Mouse (Mus musculus): ENCODE data around the gene Amigo2. TPM values are rescaled to one million over a fixed set of nuclear protein-coding genes. Genes with fewer than 3 reads are reported as not detected.

The Amigo2 gene
- polyA plus RNA-seq, 1 experiment from 2014 or later, result 2.9 TPM

- DNase-seq (no peak), ATAC-seq (no peak)
- TF ChIP-seq EP300 (IDR thresholded peaks at IDR 0.05; ENCODE audit: low read depth), result no peak
- Histone ChIP-seq H3K4me3 (ENCODE audit: low read depth, low read length) (no peak overlapping the region), H3K4me2 (ENCODE audit: low read depth, low read length) (no peak overlapping the region), H3K9me3 (ENCODE audit: low read length) (no peaks in the 10 kb centered on the region), H3K4me1 (ENCODE audit: insufficient read depth) (no peaks in the 10 kb centered on the region), H3K9ac (replicated peaks) (no peak overlapping the region), H3K27ac (ENCODE audit: low read depth) (no peak overlapping the region), H3K27me3 (ENCODE audit: insufficient read depth, low read length) (no peaks in the 10 kb centered on the region), H3K36me3 (replicated peaks; ENCODE audit: insufficient read depth, low read length) (no peaks in the 10 kb centered on the region)
- WGBS (ENCODE audit: insufficient replicate concordance), result 64% methylated on average over 8 of the region's 8 CpGs
Measured at GRCm38 (mm10) chr15:97252493-97253034, 5.5 kb upstream of the Amigo2 start.

GRCm38 (mm10) chr15:97249322-97249721 lies 2.2 kb upstream of the Amigo2 start:
- TF ChIP-seq EP300 (IDR thresholded peaks at IDR 0.05; ENCODE audit: low read depth) (no peak), CTCF (IDR thresholded peaks at IDR 0.05; ENCODE audit: low read depth) (no peak)
- Histone ChIP-seq H3K9me3 (ENCODE audit: low read length) (no peaks in the 10 kb centered on the region), H3K4me3 (ENCODE audit: low read depth, low read length) (no peak overlapping the region), H3K9ac (replicated peaks) (no peak overlapping the region), H3K4me1 (ENCODE audit: insufficient read depth) (peaks cover 3% of the 10 kb centered on the region; the same call in 1 of the 2 replicates), H3K27ac (ENCODE audit: low read depth) (no peak overlapping the region), H3K27me3 (ENCODE audit: insufficient read depth, low read length) (peaks cover 20% of the 10 kb centered on the region), H3K36me3 (replicated peaks; ENCODE audit: insufficient read depth, low read length) (no peaks in the 10 kb centered on the region), H3K4me2 (ENCODE audit: low read depth, low read length) (no peak overlapping the region)
- 85% methylated on average over 10 of the region's 10 CpGs for WGBS (ENCODE audit: insufficient replicate concordance)
- no peak for ATAC-seq
- no peak for DNase-seq

DNA sequence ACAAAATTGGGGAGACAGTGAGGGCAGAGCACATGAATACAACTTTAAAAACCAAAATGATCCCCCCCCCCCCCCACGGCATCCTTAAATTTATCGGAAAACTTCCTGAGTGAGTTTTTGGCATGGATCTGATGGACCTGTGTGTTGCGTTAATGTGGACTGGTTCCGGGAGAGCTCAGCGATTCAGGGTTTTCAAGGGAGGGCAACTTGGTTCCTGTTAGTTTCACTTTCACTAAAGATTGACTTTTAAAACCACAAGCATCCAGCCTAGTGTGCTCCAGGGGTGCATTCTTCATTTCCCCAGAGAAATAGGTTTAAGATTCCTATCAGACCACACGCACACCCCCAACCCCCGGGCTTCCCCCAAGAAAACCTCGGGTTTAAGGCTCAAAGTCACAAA lies 1.2 kb upstream of the Amigo2 start:
- peak overlapping the region; percentile 97 for H3K27ac ChIP-seq (ENCODE audit: low read depth)
- no peaks in the 10 kb centered on the region for H3K36me3 ChIP-seq (replicated peaks; ENCODE audit: insufficient read depth, low read length)
- TF ChIP-seq EP300 (IDR thresholded peaks at IDR 0.05; ENCODE audit: low read depth) (no peak), CTCF (IDR thresholded peaks at IDR 0.05; ENCODE audit: low read depth) (no peak)
- H3K4me1 ChIP-seq (ENCODE audit: insufficient read depth), result peaks cover 3% of the 10 kb centered on the region; the same call in 1 of the 2 replicates
- peak overlapping the region; percentile 98 for H3K4me2 ChIP-seq (ENCODE audit: low read depth, low read length)
- ATAC-seq, result peak; percentile 27; the same call in 1 of the 2 replicates
- 9% methylated on average over 8 of the region's 8 CpGs for WGBS (ENCODE audit: insufficient replicate concordance)
- H3K4me3 ChIP-seq (ENCODE audit: low read depth, low read length), result peak overlapping the region; percentile 80
- DNase-seq, result peak; percentile 36
- peak overlapping the region; percentile 91 for H3K9ac ChIP-seq (replicated peaks)
- peaks cover 26% of the 10 kb centered on the region for H3K27me3 ChIP-seq (ENCODE audit: insufficient read depth, low read length)
- H3K9me3 ChIP-seq (ENCODE audit: low read length), result no peaks in the 10 kb centered on the region

GRCm38 (mm10) chr15:97247791-97248161 lies 689 bp upstream of the Amigo2 start:
- peak overlapping the region; percentile 80 for H3K4me3 ChIP-seq (ENCODE audit: low read depth, low read length)
- H3K4me2 ChIP-seq (ENCODE audit: low read depth, low read length), result peak overlapping the region; percentile 98
- H3K9ac ChIP-seq (replicated peaks), result peak overlapping the region; percentile 91
- H3K27me3 ChIP-seq (ENCODE audit: insufficient read depth, low read length), result peaks cover 26% of the 10 kb centered on the region
- TF ChIP-seq EP300 (IDR thresholded peaks at IDR 0.05; ENCODE audit: low read depth), result 0 out of 2 replicates have a peak, but pooled peaks have one; percentile 11
- no peak for TF ChIP-seq CTCF (IDR thresholded peaks at IDR 0.05; ENCODE audit: low read depth)
- under 1% methylated on average over 14 of the region's 14 CpGs for WGBS (ENCODE audit: insufficient replicate concordance)
- peak; percentile 34 for DNase-seq
- ATAC-seq, result peak; percentile 48
- no peaks in the 10 kb centered on the region for H3K36me3 ChIP-seq (replicated peaks; ENCODE audit: insufficient read depth, low read length)
- peak overlapping the region; percentile 97 for H3K27ac ChIP-seq (ENCODE audit: low read depth)
- no peaks in the 10 kb centered on the region for H3K9me3 ChIP-seq (ENCODE audit: low read length)
- H3K4me1 ChIP-seq (ENCODE audit: insufficient read depth), result peaks cover 3% of the 10 kb centered on the region; the same call in 1 of the 2 replicates

DNA sequence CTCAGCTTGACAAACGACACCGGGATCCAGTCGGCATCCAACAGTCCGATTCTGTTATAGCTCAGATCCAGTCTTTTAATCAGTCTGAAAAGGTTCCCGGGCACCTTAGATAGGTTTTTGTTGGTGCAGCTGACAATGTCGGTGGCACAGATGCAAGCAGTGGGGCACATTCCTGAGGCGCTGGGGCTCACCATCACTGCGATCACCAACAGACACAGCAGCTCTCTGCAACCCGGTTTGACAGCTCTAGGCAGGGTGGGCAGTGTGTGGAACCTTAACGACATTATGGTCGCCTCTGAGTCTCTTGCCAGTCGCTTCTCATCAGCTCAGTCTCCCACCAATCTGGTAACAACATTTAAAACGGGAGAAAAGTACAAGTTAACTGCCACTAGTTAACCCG lies 831 bp downstream of the Amigo2 start:
- H3K27ac ChIP-seq (ENCODE audit: low read depth), result no peak overlapping the region
- ATAC-seq (no peak), DNase-seq (no peak)
- TF ChIP-seq EP300 (IDR thresholded peaks at IDR 0.05; ENCODE audit: low read depth) (no peak), CTCF (IDR thresholded peaks at IDR 0.05; ENCODE audit: low read depth) (no peak)
- H3K4me2 ChIP-seq (ENCODE audit: low read depth, low read length), result peak overlapping the region; percentile 98
- no peaks in the 10 kb centered on the region for H3K36me3 ChIP-seq (replicated peaks; ENCODE audit: insufficient read depth, low read length)
- peak overlapping the region; percentile 80 for H3K4me3 ChIP-seq (ENCODE audit: low read depth, low read length)
- H3K27me3 ChIP-seq (ENCODE audit: insufficient read depth, low read length), result peaks cover 26% of the 10 kb centered on the region
- no peaks in the 10 kb centered on the region for H3K9me3 ChIP-seq (ENCODE audit: low read length)
- peaks cover 3% of the 10 kb centered on the region; the same call in 1 of the 2 replicates for H3K4me1 ChIP-seq (ENCODE audit: insufficient read depth)
- H3K9ac ChIP-seq (replicated peaks), result peak overlapping the region; percentile 91; the same call in 1 of the 2 replicates
- 23% methylated on average over 14 of the region's 14 CpGs for WGBS (ENCODE audit: insufficient replicate concordance)

DNA sequence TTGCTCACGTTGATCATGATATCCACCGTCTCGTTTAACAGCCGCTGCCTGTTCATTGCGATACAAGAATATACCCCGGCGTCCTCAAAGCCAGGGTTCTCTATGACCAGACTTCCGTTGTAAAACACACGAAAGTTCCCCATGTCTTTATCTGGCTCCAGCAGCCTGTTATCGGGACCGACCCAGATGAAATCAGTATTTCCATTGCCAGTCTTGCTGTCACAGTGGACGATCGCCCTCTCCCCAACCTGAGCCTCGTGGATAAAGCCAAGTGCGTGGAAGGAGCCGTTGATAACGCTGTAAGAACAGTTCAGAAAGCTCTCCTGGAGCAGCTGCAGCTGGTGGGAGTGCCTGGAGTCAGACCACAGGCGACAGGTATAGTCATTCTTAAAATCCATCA lies 1.7 kb downstream of the Amigo2 start:
- peak overlapping the region; percentile 98 for H3K4me2 ChIP-seq (ENCODE audit: low read depth, low read length)
- 35% methylated on average over 18 of the region's 18 CpGs for WGBS (ENCODE audit: insufficient replicate concordance)
- H3K9me3 ChIP-seq (ENCODE audit: low read length), result no peaks in the 10 kb centered on the region
- no peaks in the 10 kb centered on the region for H3K36me3 ChIP-seq (replicated peaks; ENCODE audit: insufficient read depth, low read length)
- no peak for TF ChIP-seq CTCF (IDR thresholded peaks at IDR 0.05; ENCODE audit: low read depth)
- peak; percentile 91 for TF ChIP-seq EP300 (IDR thresholded peaks at IDR 0.05; ENCODE audit: low read depth)
- H3K27me3 ChIP-seq (ENCODE audit: insufficient read depth, low read length), result peaks cover 26% of the 10 kb centered on the region
- peak; percentile 29 for DNase-seq
- H3K4me3 ChIP-seq (ENCODE audit: low read depth, low read length), result no peak overlapping the region
- no peak overlapping the region for H3K9ac ChIP-seq (replicated peaks)
- no peak overlapping the region for H3K27ac ChIP-seq (ENCODE audit: low read depth)
- ATAC-seq, result peak; percentile 17
- peaks cover 3% of the 10 kb centered on the region; the same call in 1 of the 2 replicates for H3K4me1 ChIP-seq (ENCODE audit: insufficient read depth)

Measured in liver, postnatal 0 days (tissue).